Mouse (Mus musculus): ENCODE results near the gene Mbl1.

- TF ChIP-seq CTCF (IDR thresholded peaks at IDR 0.05; ENCODE audit: borderline replicate concordance, extremely low read depth, insufficient read depth, insufficient read length) (no peak), POLR2A (IDR thresholded peaks at IDR 0.05; ENCODE audit: borderline replicate concordance, extremely low read depth, insufficient read depth, insufficient read length, poor library complexity, severe bottlenecking) (no peak)
Observed at GRCm38 (mm10) chr14:41146922-41147321, 4.3 kb upstream of the Mbl1 start.

Measured in brain, embryonic 14.5 days (tissue).